Mouse (Mus musculus) adrenal gland, postnatal 4 days (tissue): ENCODE results near the gene Fxyd3. TPM values are rescaled to one million over a fixed set of nuclear protein-coding genes. Genes with fewer than 3 reads are reported as not detected.

Experiments used
- DNase-seq, 2 experiments: peaks; one replicate each; pipeline ENCODE4 v3.0.0; 2021 to 2022; ENCODE audit warnings: low spot score in 2 of 2, mixed read lengths in 2 of 2
- total RNA-seq, 2 experiments: library from RNA; stranded (reverse); gene quantifications; 2 replicates each; pipeline ENCODE4 v1.2.3; 2021

The Fxyd3 gene
- total RNA-seq, 2 experiments from 2014 or later, result 2.0 to 5.9 TPM

- DNase-seq, result no peak
Observed at GRCm38 (mm10) chr7:31099612-31099982, 23.1 kb upstream of the Fxyd3 start.

- peak in 1 of 2 experiments; percentile 26 for DNase-seq
Observed at GRCm38 (mm10) chr7:31098697-31099611, 22.4 kb upstream of the Fxyd3 start.

- DNase-seq, result peak; percentile 66 to 79
Observed at GRCm38 (mm10) chr7:31097583-31098248, 21.2 kb upstream of the Fxyd3 start.

GRCm38 (mm10) chr7:31096892-31097564 lies 20.5 kb upstream of the Fxyd3 start:
- DNase-seq, result no peak

GRCm38 (mm10) chr7:31094774-31095501 lies 18.4 kb upstream of the Fxyd3 start:
- no peak for DNase-seq

- DNase-seq, result no peak
Observed at GRCm38 (mm10) chr7:31089721-31090120, 13.2 kb upstream of the Fxyd3 start.

GRCm38 (mm10) chr7:31088206-31088605 lies 11.7 kb upstream of the Fxyd3 start:
- no peak for DNase-seq

GRCm38 (mm10) chr7:31087262-31087661 lies 10.8 kb upstream of the Fxyd3 start:
- no peak for DNase-seq

- DNase-seq, result no peak
Observed at GRCm38 (mm10) chr7:31086175-31086755, 9.8 kb upstream of the Fxyd3 start.

- no peak for DNase-seq
Observed at GRCm38 (mm10) chr7:31085171-31085570, 8.7 kb upstream of the Fxyd3 start.

GRCm38 (mm10) chr7:31084140-31084539 lies 7.6 kb upstream of the Fxyd3 start:
- DNase-seq, result no peak

GRCm38 (mm10) chr7:31082831-31083588 lies 6.5 kb upstream of the Fxyd3 start:
- no peak for DNase-seq

GRCm38 (mm10) chr7:31082106-31082505 lies 5.6 kb upstream of the Fxyd3 start:
- no peak for DNase-seq

- DNase-seq, result no peak
Observed at GRCm38 (mm10) chr7:31081106-31081505, 4.6 kb upstream of the Fxyd3 start.

- no peak for DNase-seq
Observed at GRCm38 (mm10) chr7:31080611-31081010, 4.1 kb upstream of the Fxyd3 start.

GRCm38 (mm10) chr7:31079670-31080069 lies 3.2 kb upstream of the Fxyd3 start:
- DNase-seq, result no peak

GRCm38 (mm10) chr7:31077885-31078445 lies 1.5 kb upstream of the Fxyd3 start:
- DNase-seq, result no peak

- no peak for DNase-seq
Observed at GRCm38 (mm10) chr7:31077470-31077869, 966 bp upstream of the Fxyd3 start.

GRCm38 (mm10) chr7:31074713-31075069 lies 1.8 kb downstream of the Fxyd3 start:
- no peak for DNase-seq
